Mouse (Mus musculus) bone marrow, adult 2 months (tissue): ENCODE measurements around the gene Coq8a. TPM values are rescaled to one million over a fixed set of nuclear protein-coding genes. Genes with fewer than 3 reads are reported as not detected.

Source experiments
- H3K27ac ChIP-seq: fragments of 200-500 bp; 2 replicates; pipeline ENCODE4 v1.5.1; 2012; ENCODE audit warnings: low read depth, mild to moderate bottlenecking, control low read depth, inconsistent platforms, low read length; ENCODE audit not compliant: control insufficient read depth, poor library complexity, insufficient read depth
- H3K4me1 ChIP-seq: fragments of 200-500 bp; 2 replicates; pipeline ENCODE4 v1.6.1; 2011; ENCODE audit warnings: low read length; ENCODE audit not compliant: control insufficient read depth, insufficient read depth
- H3K4me3 ChIP-seq: fragments of 200-500 bp; replicated peaks from 2 replicates; pipeline ENCODE3; 2011; ENCODE audit warnings: mild to moderate bottlenecking, low read depth, low read length, control low read depth; ENCODE audit not compliant: control insufficient read depth
- CTCF ChIP-seq: fragments of 200-500 bp; IDR thresholded peaks from 2 replicates; pipeline ENCODE4 v1.5.1; 2011; ENCODE audit warnings: low read length, control low read depth; ENCODE audit not compliant: control insufficient read depth, insufficient read depth
- POLR2A ChIP-seq: fragments of 200-500 bp; IDR thresholded peaks from 2 replicates; pipeline ENCODE4 v1.6.1; 2011; ENCODE audit warnings: low read depth, mild to moderate bottlenecking, control low read depth, low read length, borderline replicate concordance; ENCODE audit not compliant: control insufficient read depth
- WGBS: fragments of 180-500 bp; shearing (Covaris S2); methylation state at CpG from one replicate; pipeline ENCODE4 v1.1.7; 2018; 5-methylcytosine and 5-hydroxymethylcytosine counted together
- polyA plus RNA-seq: library from polyadenylated mRNA; stranded (reverse); fragments of >200 nt; gene quantifications from 2 replicates; pipeline ENCODE4 v1.2.4, GENCODE M21; 2011; ENCODE audit warnings: low replicate concordance; ENCODE audit not compliant: missing spikeins, insufficient read depth, insufficient read length

Gene Coq8a
- polyA plus RNA-seq: 7.7 and 8.2 TPM in 2 replicates

GRCm38 (mm10) chr1:180198959-180199714 lies at the start of gene Coq8a:
Coq8a (minus strand) TSS chr1:180199602.
- H3K4me1 ChIP-seq: peaks cover 6% of the 10 kb centered on the region
- 32% methylated on average over 4 of the region's 4 CpGs for WGBS
- H3K4me3 ChIP-seq: peak within 1 kb of the TSS; percentile 59
- TF ChIP-seq CTCF: no peak
- TF ChIP-seq POLR2A: no peak
- peak within 1 kb of the TSS; percentile 67 for H3K27ac ChIP-seq

GRCm38 (mm10) chr1:180248593-180249146 lies 49.3 kb upstream of the Coq8a start:
- Histone ChIP-seq H3K4me3 (no peak overlapping the region), H3K27ac (no peak overlapping the region; the same call in 1 of the 2 replicates), H3K4me1 (peaks cover 6% of the 10 kb centered on the region)
- TF ChIP-seq CTCF: no peak
- no peak for TF ChIP-seq POLR2A
- 39% methylated on average over 7 of the region's 7 CpGs for WGBS

GRCm38 (mm10) chr1:180247901-180248300 lies 48.5 kb upstream of the Coq8a start:
- H3K27ac ChIP-seq: no peak overlapping the region
- peaks cover 6% of the 10 kb centered on the region for H3K4me1 ChIP-seq
- no peak overlapping the region for H3K4me3 ChIP-seq

GRCm38 (mm10) chr1:180245741-180246507 lies 46.5 kb upstream of the Coq8a start:
- TF ChIP-seq POLR2A (no peak), CTCF (no peak)
- Histone ChIP-seq H3K4me3 (no peak overlapping the region), H3K27ac (no peak overlapping the region), H3K4me1 (peaks cover 5% of the 10 kb centered on the region)
- WGBS: 89% methylated on average over 13 of the region's 13 CpGs

More at GRCm38 (mm10) chr1:180247901-180248300, 48.5 kb upstream of the Coq8a start:
- no peak for TF ChIP-seq CTCF
- no peak for TF ChIP-seq POLR2A
- 59% methylated on average over 7 of the region's 7 CpGs for WGBS

- TF ChIP-seq POLR2A (no peak), CTCF (no peak)
Measured at GRCm38 (mm10) chr1:180231729-180232128, 32.3 kb upstream of the Coq8a start.

GRCm38 (mm10) chr1:180230580-180230979 lies 31.2 kb upstream of the Coq8a start:
- 12% methylated on average over 2 of the region's 2 CpGs for WGBS
- TF ChIP-seq CTCF (peak; percentile 42), POLR2A (no peak)
- no peak overlapping the region for H3K27ac ChIP-seq
- H3K4me3 ChIP-seq: no peak overlapping the region
- H3K4me1 ChIP-seq: no peaks in the 10 kb centered on the region; the same call in 1 of the 2 replicates

More at GRCm38 (mm10) chr1:180231729-180232128, 32.3 kb upstream of the Coq8a start:
- Histone ChIP-seq H3K4me3 (no peak overlapping the region), H3K27ac (no peak overlapping the region), H3K4me1 (no peaks in the 10 kb centered on the region; the same call in 1 of the 2 replicates)
- 79% methylated on average over 3 of the region's 3 CpGs for WGBS

- TF ChIP-seq POLR2A (no peak), CTCF (no peak)
- Histone ChIP-seq H3K27ac (no peak overlapping the region), H3K4me1 (no peaks in the 10 kb centered on the region; the same call in 1 of the 2 replicates), H3K4me3 (no peak overlapping the region)
- WGBS: 62% methylated on average over 7 of the region's 7 CpGs
Measured at GRCm38 (mm10) chr1:180229906-180230305, 30.5 kb upstream of the Coq8a start.

- TF ChIP-seq CTCF (no peak), POLR2A (no peak)
- 40% methylated on average over 12 of the region's 12 CpGs for WGBS
- no peaks in the 10 kb centered on the region; the same call in 1 of the 2 replicates for H3K4me1 ChIP-seq
- H3K27ac ChIP-seq: no peak overlapping the region
- H3K4me3 ChIP-seq: no peak overlapping the region
Measured at GRCm38 (mm10) chr1:180228854-180229253, 29.5 kb upstream of the Coq8a start.
